Mouse (Mus musculus) midbrain, postnatal 0 days (tissue): ENCODE measurements around the gene Ncor2. TPM values are rescaled to one million over a fixed set of nuclear protein-coding genes. Genes with fewer than 3 reads are reported as not detected.

ENCODE experiments used
- ATAC-seq: fragments of 200-750 bp; cut with Nextera tagmentation; 2 replicates; pipeline ENCODE4 v1.8.0; 2017; ENCODE audit warnings: moderate number of reproducible peaks, mild to moderate bottlenecking, moderate TSS enrichment, moderate library complexity; ENCODE audit not compliant: low FRiP score
- DNase-seq: peaks from one replicate; pipeline ENCODE4 v3.0.0-alpha.2; 2015; ENCODE audit warnings: low spot score
- H3K27ac ChIP-seq: fragments of 300-500 bp; sonication (generic); 2 replicates; pipeline ENCODE4 v1.5.1; 2014; ENCODE audit warnings: low read depth, mild to moderate bottlenecking, low read length, mixed read lengths
- H3K27me3 ChIP-seq: fragments of 300-500 bp; sonication (generic); 2 replicates; pipeline ENCODE4 v1.6.1; 2014; ENCODE audit warnings: low read length, control low read depth, mixed read lengths; ENCODE audit not compliant: insufficient read depth
- H3K36me3 ChIP-seq: fragments of 300-500 bp; sonication (generic); 2 replicates; pipeline ENCODE4 v1.6.1; 2014; ENCODE audit warnings: low read length, control low read depth, mixed read lengths; ENCODE audit not compliant: insufficient read depth
- H3K4me1 ChIP-seq: fragments of 300-500 bp; sonication (generic); 2 replicates; pipeline ENCODE4 v1.6.1; 2014; ENCODE audit warnings: mild to moderate bottlenecking, control low read depth, antibody characterized with exemption, low read length, mixed read lengths; ENCODE audit not compliant: insufficient read depth
- H3K4me2 ChIP-seq: fragments of 300-500 bp; sonication (generic); 2 replicates; pipeline ENCODE4 v1.6.1; 2014; ENCODE audit warnings: low read depth, mild to moderate bottlenecking, low read length, mixed read lengths; ENCODE audit not compliant: poor library complexity, severe bottlenecking
- H3K4me3 ChIP-seq: fragments of 300-500 bp; sonication (generic); 2 replicates; pipeline ENCODE4 v1.5.1; 2014; ENCODE audit warnings: low read depth, mild to moderate bottlenecking, low read length, moderate library complexity
- H3K9ac ChIP-seq: fragments of 300-500 bp; sonication (generic); replicated peaks from 2 replicates; pipeline ENCODE4 v1.6.1; 2014; ENCODE audit warnings: mild to moderate bottlenecking, low read length, moderate library complexity, mixed read lengths; ENCODE audit not compliant: poor library complexity, severe bottlenecking
- H3K9me3 ChIP-seq: fragments of 300-500 bp; sonication (generic); 2 replicates; pipeline ENCODE4 v1.6.1; 2016; ENCODE audit warnings: low read length, control low read depth
- CTCF ChIP-seq: IDR thresholded peaks from 2 replicates; pipeline ENCODE4 v1.5.1; 2016; ENCODE audit warnings: antibody characterized with exemption, mild to moderate bottlenecking
- WGBS: fragments of 180-500 bp; shearing (Covaris S2); extraction: QIAGEN DNeasy Blood & Tissue Kit; methylation state at CpG from one replicate; pipeline ENCODE4 v1.1.7; 2014; 5-methylcytosine and 5-hydroxymethylcytosine counted together
- polyA plus RNA-seq: library from polyadenylated mRNA; unstranded; fragments of >200 nt; fragmentation: Nextera tagmentation; extraction: Ambion mirVana; gene quantifications from 2 replicates; pipeline ENCODE4 v1.2.1, GENCODE M21; 2015
- total RNA-seq: library from RNA; depleted of rRNA; stranded (reverse); fragments of >200 nt; gene quantifications from 2 replicates; pipeline ENCODE4 v1.2.3, GENCODE M21; 2014; rRNA removed

Ncor2 gene
- total and polyA plus RNA-seq, 2 experiments from 2014 or later = 17.8 to 22.8 TPM

- Histone ChIP-seq H3K36me3 (no peaks in the 10 kb centered on the region), H3K27me3 (no peaks in the 10 kb centered on the region), H3K4me3 (no peak overlapping the region), H3K9me3 (no peaks in the 10 kb centered on the region), H3K27ac (no peak overlapping the region), H3K9ac (no peak overlapping the region), H3K4me1 (no peaks in the 10 kb centered on the region), H3K4me2 (no peak overlapping the region)
- DNase-seq (no peak), ATAC-seq (no peak)
- 90% methylated on average over 5 of the region's 5 CpGs for WGBS
- no peak for TF ChIP-seq CTCF
Measured at GRCm38 (mm10) chr5:124986656-124987055, 192.4 kb downstream of the Ncor2 start.

GRCm38 (mm10) chr5:124986222-124986621, 192.8 kb downstream of the Ncor2 start:
- TF ChIP-seq CTCF = peak; percentile 35; the same call in 1 of the 2 replicates
- WGBS = 91% methylated on average over 5 of the region's 5 CpGs

GRCm38 (mm10) chr5:124969790-124970189, 209.2 kb downstream of the Ncor2 start:
- Histone ChIP-seq H3K27ac (no peak overlapping the region), H3K9me3 (no peaks in the 10 kb centered on the region), H3K36me3 (no peaks in the 10 kb centered on the region), H3K4me1 (no peaks in the 10 kb centered on the region), H3K9ac (no peak overlapping the region), H3K4me3 (no peak overlapping the region), H3K4me2 (no peak overlapping the region), H3K27me3 (no peaks in the 10 kb centered on the region)
- no peak for TF ChIP-seq CTCF
- WGBS = 26% methylated on average over 8 of the region's 8 CpGs
- ATAC-seq (no peak), DNase-seq (no peak)

More at GRCm38 (mm10) chr5:124986222-124986621, 192.8 kb downstream of the Ncor2 start:
- Histone ChIP-seq H3K27me3 (no peaks in the 10 kb centered on the region), H3K4me2 (no peak overlapping the region), H3K4me3 (no peak overlapping the region), H3K9ac (no peak overlapping the region), H3K27ac (no peak overlapping the region), H3K9me3 (no peaks in the 10 kb centered on the region), H3K4me1 (no peaks in the 10 kb centered on the region), H3K36me3 (no peaks in the 10 kb centered on the region)
- ATAC-seq (no peak), DNase-seq (no peak)

Other genes with a start within 250 kb of the Ncor2 start
- 6.1 and 10.6 TPM in 2 replicates for gene Rflna, start 176.0 kb downstream of the Ncor2 start, total RNA-seq
- gene Rflna, start 176.0 kb downstream of the Ncor2 start, polyA plus RNA-seq = 7.2 and 8.6 TPM in 2 replicates
- 60.2 and 74.0 TPM in 2 replicates for gene Scarb1, start 161.9 kb upstream of the Ncor2 start, total RNA-seq
- 57.7 and 57.9 TPM in 2 replicates for gene Scarb1, start 161.9 kb upstream of the Ncor2 start, polyA plus RNA-seq
- not detected in 2 replicates for gene Gm10382, start 210.1 kb upstream of the Ncor2 start, total RNA-seq
- gene Gm10382, start 210.1 kb upstream of the Ncor2 start, polyA plus RNA-seq = 0.67 and 0.83 TPM in 2 replicates
- gene Ubc, start 211.0 kb upstream of the Ncor2 start, total RNA-seq = 915 and 958 TPM in 2 replicates
- 1,268 and 1,306 TPM in 2 replicates for gene Ubc, start 211.0 kb upstream of the Ncor2 start, polyA plus RNA-seq